Mouse (Mus musculus) lung, adult 2 months (tissue): ENCODE measurements around the gene Rgs14. TPM values are rescaled to one million over a fixed set of nuclear protein-coding genes. Genes with fewer than 3 reads are reported as not detected.

ENCODE experiments used
- DNase-seq: peaks from one replicate; pipeline ENCODE4 v3.0.0; 2022
- H3K4me1 ChIP-seq: fragments of 200-500 bp; 2 replicates; pipeline ENCODE4 v1.6.1; 2011; ENCODE audit warnings: low read length; ENCODE audit not compliant: control insufficient read depth, insufficient read depth
- H3K4me3 ChIP-seq: fragments of 200-500 bp; replicated peaks from 2 replicates; pipeline ENCODE3; 2011; ENCODE audit warnings: low read depth, mild to moderate bottlenecking, control low read depth, low read length; ENCODE audit errors: extremely low read depth
- CTCF ChIP-seq: fragments of 200-500 bp; IDR thresholded peaks from 2 replicates; pipeline ENCODE4 v1.5.1; 2011; ENCODE audit warnings: mild to moderate bottlenecking, low read length, control low read depth; ENCODE audit not compliant: insufficient read depth
- POLR2A ChIP-seq: fragments of 200-500 bp; IDR thresholded peaks from 2 replicates; pipeline ENCODE4 v1.6.1; 2011; ENCODE audit warnings: low read depth, mild to moderate bottlenecking, control low read depth, low read length, borderline replicate concordance; ENCODE audit errors: extremely low read depth
- WGBS: fragments of 180-500 bp; shearing (Covaris S2); methylation state at CpG from one replicate; pipeline ENCODE4 v1.1.7; 2018; 5-methylcytosine and 5-hydroxymethylcytosine counted together
- polyA plus RNA-seq: library from polyadenylated mRNA; depleted of rRNA; stranded (reverse); fragments of >200 nt; gene quantifications from 2 replicates; pipeline ENCODE4 v1.2.3, GENCODE M21; 2012

The Rgs14 gene
- polyA plus RNA-seq, 1 experiment = 11.7 TPM

DNA sequence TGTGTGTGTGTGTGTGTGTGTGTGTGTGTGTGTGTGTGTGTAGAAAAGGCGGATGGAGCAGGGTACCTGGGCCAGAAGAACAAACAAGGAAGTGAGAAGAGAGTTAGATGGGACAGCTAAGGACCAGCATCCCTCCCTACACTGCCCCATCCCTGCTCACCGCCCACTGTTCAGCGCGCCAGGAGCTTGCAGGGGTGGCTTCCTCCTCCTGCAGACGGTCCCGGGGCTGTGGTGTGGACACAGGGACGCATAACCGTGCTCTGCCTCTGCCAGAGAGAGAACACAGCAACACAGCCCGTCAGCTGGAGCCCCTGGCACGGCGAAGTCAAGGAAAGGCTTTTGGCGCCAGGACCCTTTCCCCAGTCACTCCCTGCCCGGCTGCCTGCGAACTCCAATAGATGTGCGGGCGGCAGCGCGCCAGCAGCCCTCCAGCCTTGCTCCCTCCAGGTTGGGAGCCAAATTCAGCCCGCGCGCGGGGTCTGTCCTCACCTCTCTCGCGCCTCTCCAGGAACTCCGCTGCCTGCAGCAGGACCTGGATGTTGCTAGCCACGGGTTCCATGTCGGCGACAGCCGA, 40.3 kb upstream of the Rgs14 start:
- no peak for TF ChIP-seq CTCF
- TF ChIP-seq POLR2A = no peak
- WGBS = under 1% methylated on average over 28 of the region's 29 CpGs
- DNase-seq = no peak

DNA sequence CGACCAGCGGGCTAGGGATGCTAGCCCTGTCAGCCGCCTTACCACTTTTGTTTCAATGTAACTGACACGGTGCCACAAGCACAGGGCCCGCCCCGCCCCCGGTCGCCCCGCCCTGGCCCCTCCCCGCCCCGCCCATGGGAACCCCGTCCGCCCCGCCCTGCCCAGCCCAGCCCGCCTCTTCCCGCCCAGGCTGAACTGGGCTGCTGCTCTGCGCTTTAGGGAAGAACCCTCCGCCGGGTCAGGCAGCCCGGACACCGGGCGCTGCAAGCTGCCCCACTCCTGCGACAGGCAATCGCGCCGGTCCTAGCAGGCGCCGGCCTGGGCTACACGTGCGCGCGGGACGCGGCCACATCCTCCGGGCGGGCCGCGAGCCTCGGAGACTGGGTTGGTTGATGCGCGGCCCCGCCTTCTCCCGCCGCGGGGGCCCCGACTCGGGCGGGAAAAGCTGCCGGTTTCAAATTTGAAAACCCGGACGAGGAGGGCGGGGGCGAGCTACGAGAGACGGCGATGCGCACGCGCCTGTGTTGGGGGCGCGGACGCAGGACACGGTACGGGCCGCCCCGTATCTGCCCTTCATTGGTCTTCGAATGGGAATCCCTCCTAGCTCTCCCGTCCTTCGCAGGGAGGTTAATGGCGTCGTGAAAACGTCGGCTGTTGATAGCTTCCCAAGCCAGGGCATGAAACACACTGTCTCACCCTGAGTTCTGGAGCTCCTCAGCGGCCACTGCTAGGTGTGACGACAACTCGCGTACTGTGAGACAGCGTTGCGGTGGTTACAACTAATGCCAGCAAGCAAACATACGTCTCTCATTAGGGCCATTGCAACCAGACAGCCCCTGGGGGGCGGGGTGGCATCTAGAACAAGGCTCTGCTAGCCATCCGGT, 39.6 kb upstream of the Rgs14 start, which contains the start of gene Mxd3:
Mxd3 (minus strand) TSS at position 141 of the 884 bp plus-strand sequence.
- under 1% methylated on average over 78 of the region's 82 CpGs for WGBS
- H3K4me1 ChIP-seq = peaks cover 8% of the 10 kb centered on the region
- TF ChIP-seq POLR2A = no peak
- no peak for TF ChIP-seq CTCF
- H3K4me3 ChIP-seq = peak within 1 kb of the TSS; percentile 86
- peak; percentile 86 for DNase-seq

More for the DNA sequence above, 40.3 kb upstream of the Rgs14 start:
- H3K4me1 ChIP-seq = peaks cover 8% of the 10 kb centered on the region
- H3K4me3 ChIP-seq = peak overlapping the region; percentile 36

DNA sequence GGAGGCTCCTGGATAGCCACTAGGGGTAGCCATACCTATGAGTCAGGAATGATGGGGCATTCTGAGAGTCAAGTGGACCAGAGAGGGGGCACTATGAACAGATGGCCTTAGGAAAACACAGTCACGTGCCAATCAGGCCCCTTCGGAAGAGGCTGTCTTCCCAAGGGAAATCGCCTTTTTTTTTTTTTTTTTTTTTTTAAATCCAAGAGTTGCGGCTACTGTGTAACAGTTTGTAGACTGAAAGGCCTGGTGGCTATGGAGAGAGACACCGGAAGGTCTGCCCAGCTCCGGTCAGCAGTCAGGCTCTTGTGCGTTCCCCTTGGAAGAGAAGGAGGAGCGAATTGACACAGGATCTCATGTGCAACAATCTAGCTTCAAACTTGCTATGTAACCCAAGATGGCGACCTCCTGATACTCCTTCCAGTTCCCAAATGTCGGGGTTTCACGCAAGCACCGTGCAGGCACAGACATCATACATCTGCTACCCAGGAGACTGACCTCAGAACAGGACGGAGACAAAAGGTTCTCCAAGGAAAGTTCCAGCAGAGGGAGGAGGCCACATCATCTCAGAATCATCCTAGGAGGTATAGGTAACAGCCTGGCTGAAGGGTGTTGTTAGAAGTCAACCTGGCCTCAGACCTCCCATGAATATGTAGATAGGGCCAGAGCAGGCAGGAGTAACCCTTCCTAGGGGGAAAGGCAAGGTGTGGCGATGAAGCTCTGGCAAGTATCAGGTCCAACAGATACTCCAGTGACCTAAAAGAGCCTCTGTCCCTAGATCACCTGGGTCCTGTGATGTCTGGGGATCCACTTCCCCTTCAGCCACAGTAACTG, 38.7 kb upstream of the Rgs14 start:
- Histone ChIP-seq H3K4me1 (peaks cover 8% of the 10 kb centered on the region), H3K4me3 (no peak overlapping the region)
- WGBS = 51% methylated on average over 14 of the region's 14 CpGs
- TF ChIP-seq CTCF = no peak
- TF ChIP-seq POLR2A = no peak
- no peak for DNase-seq

DNA sequence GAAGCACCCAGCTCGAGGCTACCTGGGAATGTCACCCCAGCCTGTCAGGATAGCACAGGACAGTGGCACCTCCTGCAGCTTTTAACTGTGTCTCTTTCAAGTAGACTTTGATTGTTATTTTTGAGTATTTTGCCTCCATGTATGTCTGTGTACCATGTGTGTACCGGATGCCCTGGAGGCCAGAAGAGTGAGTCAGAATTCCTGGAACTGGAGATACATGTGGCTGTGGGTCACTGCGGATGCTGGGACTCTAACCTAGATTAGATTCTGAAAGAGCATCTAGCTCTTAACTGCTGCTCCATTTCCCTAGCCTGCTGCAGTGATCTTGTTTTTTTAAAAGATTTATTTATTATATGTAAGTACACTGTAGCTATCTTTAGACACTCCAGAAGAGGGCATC, 37.2 kb upstream of the Rgs14 start:
- WGBS = 83% methylated on average over 3 of the region's 3 CpGs
- no peak for DNase-seq
- H3K4me1 ChIP-seq = peaks cover 8% of the 10 kb centered on the region
- no peak overlapping the region for H3K4me3 ChIP-seq
- TF ChIP-seq POLR2A (no peak), CTCF (no peak)

DNA sequence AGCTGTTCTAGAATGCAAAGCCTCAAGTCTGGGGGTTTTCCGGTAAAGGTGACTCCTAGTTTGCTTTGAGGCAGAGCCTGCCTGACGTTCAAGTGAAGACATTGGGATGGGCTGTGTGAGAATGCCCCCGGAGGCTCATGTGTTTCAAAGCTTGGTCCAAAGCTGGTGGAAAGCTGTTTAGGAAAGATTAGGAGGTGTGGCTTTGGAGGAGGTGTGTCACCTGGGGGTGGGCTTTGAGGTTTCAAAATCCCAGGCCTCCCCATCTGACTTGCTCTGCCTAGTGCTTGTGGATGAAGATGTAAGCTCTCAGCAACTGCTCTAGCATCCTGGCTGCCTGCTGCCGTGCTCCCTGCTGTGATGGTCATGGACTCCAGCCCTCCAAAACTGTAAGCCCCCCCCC, 33.8 kb upstream of the Rgs14 start:
- WGBS = 77% methylated on average over 4 of the region's 4 CpGs
- Histone ChIP-seq H3K4me1 (no peaks in the 10 kb centered on the region), H3K4me3 (no peak overlapping the region)
- TF ChIP-seq CTCF (no peak), POLR2A (no peak)
- DNase-seq = no peak

DNA sequence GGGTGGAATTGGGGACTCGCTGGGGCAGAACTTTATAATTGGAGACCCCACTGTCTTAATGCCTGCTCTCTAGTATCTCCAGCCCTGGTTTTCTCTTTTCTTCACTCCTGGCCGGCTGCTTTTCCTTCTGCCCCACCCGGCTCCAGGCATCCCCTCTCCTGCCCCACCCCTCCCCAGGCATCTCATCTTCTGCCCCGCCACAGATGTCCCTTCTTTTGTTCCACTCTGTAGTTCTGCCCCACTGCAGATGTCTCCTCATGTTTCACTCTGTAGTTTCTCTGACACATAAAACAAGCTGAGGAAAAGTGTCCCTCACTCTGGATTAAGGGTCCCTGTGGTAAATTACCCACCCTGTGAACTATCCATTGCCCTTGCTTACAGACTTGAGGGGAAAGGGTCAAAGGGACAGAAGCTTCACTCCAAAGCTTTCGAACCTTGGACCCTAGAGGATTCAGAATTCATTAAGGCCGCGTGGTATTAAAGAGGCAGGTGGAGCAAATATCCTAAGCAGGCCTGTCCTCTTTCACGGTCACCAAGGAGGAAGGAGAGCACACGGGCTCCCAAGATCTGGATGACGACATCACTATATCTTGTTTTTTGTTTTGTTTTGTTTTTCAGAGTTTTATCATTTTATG, 32.1 kb upstream of the Rgs14 start:
- no peak for DNase-seq
- H3K4me1 ChIP-seq = no peaks in the 10 kb centered on the region
- TF ChIP-seq POLR2A (no peak), CTCF (no peak)
- 75% methylated on average over 10 of the region's 10 CpGs for WGBS
- H3K4me3 ChIP-seq = no peak overlapping the region

DNA sequence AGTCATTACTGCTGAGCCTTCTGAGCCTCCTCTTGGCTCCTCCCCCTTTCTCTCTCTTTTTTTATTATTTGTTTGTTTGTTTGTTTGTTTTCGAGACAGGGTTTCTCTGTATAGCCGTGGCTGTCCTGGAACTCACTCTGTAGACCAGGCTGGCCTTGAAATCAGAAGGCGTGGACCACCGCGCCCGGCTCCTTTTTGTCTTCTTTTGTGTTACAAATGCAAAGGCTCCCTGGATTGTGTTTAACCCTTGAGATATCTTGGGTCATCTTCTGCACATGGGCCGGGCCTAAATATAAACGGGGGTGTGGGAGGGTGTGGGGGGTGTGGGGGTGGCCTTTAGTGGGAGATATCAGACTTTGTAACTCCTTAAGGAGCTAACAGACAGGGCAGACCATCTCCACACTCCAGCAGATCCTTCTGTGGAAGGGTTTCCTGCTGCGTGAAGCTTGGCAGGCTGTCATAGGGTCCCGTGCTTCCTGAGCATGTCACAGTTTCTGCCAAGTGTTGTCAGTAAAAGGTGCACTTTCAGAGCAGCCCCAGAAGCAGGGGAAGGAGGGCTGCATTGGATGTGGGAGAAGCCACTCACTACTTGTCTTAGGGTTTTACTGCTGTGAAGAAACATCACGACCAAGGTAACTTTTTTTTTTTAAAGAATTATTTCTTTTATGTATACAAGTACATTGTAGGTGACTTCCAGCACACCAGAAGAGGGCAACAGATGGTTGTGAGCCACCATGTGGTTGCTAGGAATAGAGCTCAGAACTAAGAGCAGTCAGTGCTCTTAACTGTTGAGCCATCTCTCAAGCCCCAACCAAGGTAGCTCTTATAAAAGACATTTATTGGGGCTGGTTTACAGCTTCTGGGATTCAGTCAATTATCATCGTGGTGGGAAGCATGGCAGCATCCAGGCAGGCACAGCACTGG, 31.1 kb upstream of the Rgs14 start:
- TF ChIP-seq CTCF = no peak
- TF ChIP-seq POLR2A = no peak
- WGBS = 59% methylated on average over 12 of the region's 12 CpGs
- Histone ChIP-seq H3K4me1 (no peaks in the 10 kb centered on the region), H3K4me3 (no peak overlapping the region)
- no peak for DNase-seq

DNA sequence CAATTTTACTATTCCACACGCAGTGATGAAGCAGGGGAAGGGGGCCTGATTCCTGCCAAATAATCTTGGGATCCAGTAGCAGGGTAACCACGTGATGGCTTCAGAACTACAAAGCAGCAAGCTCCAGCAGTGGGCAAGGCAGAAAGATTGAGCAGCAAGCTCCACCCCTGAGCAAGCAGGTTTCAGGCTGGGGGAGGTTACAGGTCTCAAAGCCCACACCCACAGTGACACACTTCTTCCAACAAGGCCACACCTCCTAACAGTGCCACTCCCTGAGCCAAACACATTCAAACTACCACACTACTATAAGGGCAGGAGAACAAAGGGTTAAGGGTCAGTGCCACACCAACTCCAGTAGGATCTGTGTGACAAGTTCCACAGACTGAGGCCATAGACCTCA, 30.3 kb upstream of the Rgs14 start:
- TF ChIP-seq CTCF (no peak), POLR2A (no peak)
- Histone ChIP-seq H3K4me3 (no peak overlapping the region), H3K4me1 (no peaks in the 10 kb centered on the region)
- 23% methylated on average over 2 of the region's 2 CpGs for WGBS
- no peak for DNase-seq
